Mouse (Mus musculus) right cerebral cortex, postnatal 36 days (tissue): ENCODE data around the gene Htatip2.

Experiments
- DNase-seq, 2 experiments: peaks; one replicate each; pipeline ENCODE4 v3.0.0; 2022; ENCODE audit warnings: low spot score in 2 of 2, mixed read lengths in 1 of 2

Htatip2 gene

GRCm38 (mm10) chr7:49758934-49759571 is at the start of gene Htatip2:
Htatip2 (plus strand) TSS chr7:49759115.
- DNase-seq = peak in 1 of 2 experiments; percentile 29

GRCm38 (mm10) chr7:49709381-49710021 is 49.4 kb upstream of the Htatip2 start:
- DNase-seq = no peak

GRCm38 (mm10) chr7:49717942-49718733 is 40.8 kb upstream of the Htatip2 start:
- DNase-seq = no peak

GRCm38 (mm10) chr7:49734342-49734741 is 24.6 kb upstream of the Htatip2 start:
- no peak for DNase-seq

GRCm38 (mm10) chr7:49739448-49739847 is 19.5 kb upstream of the Htatip2 start:
- no peak for DNase-seq

- DNase-seq = no peak
Measured at GRCm38 (mm10) chr7:49741474-49741873, 17.4 kb upstream of the Htatip2 start.

- DNase-seq = no peak
Measured at GRCm38 (mm10) chr7:49741923-49742322, 17.0 kb upstream of the Htatip2 start.

GRCm38 (mm10) chr7:49751148-49751547 is 7.8 kb upstream of the Htatip2 start:
- no peak for DNase-seq

- DNase-seq = no peak
Measured at GRCm38 (mm10) chr7:49752730-49753506, 6.0 kb upstream of the Htatip2 start.

GRCm38 (mm10) chr7:49754767-49755166 is 4.1 kb upstream of the Htatip2 start:
- no peak for DNase-seq

- peak; percentile 67 to 72 for DNase-seq
Measured at GRCm38 (mm10) chr7:49762605-49763004, 3.7 kb downstream of the Htatip2 start.

GRCm38 (mm10) chr7:49764011-49764716 is 5.2 kb downstream of the Htatip2 start:
- no peak for DNase-seq

GRCm38 (mm10) chr7:49766166-49766565 is 7.3 kb downstream of the Htatip2 start:
- DNase-seq = no peak

GRCm38 (mm10) chr7:49768509-49768908 is 9.6 kb downstream of the Htatip2 start:
- no peak for DNase-seq

- no peak for DNase-seq
Measured at GRCm38 (mm10) chr7:49774396-49774795, 15.5 kb downstream of the Htatip2 start.

- no peak for DNase-seq
Measured at GRCm38 (mm10) chr7:49777585-49777984, 18.7 kb downstream of the Htatip2 start.

- DNase-seq = peak; percentile 97 to 98
Measured at GRCm38 (mm10) chr7:49778114-49778901, 19.4 kb downstream of the Htatip2 start, which contains the start of gene Prmt3. Prmt3 (plus strand) TSS chr7:49778346.

- no peak for DNase-seq
Measured at GRCm38 (mm10) chr7:49778904-49779615, 20.1 kb downstream of the Htatip2 start.

GRCm38 (mm10) chr7:49783017-49783416 is 24.1 kb downstream of the Htatip2 start:
- no peak for DNase-seq

GRCm38 (mm10) chr7:49785141-49785540 is 26.2 kb downstream of the Htatip2 start:
- no peak for DNase-seq
